Mouse (Mus musculus): ENCODE results near the gene Atxn2l. TPM values are rescaled to one million over a fixed set of nuclear protein-coding genes. Genes with fewer than 3 reads are reported as not detected.

The Atxn2l gene
- total and polyA plus RNA-seq, 3 experiments: 34.0 to 66.7 (median 37.6) TPM

GRCm38 (mm10) chr7:126444536-126444935 lies 58.7 kb downstream of the Atxn2l start:
- DNase-seq: no peak
- Histone ChIP-seq H3K79me2 (replicated peaks; ENCODE audit: control insufficient read depth, insufficient read depth, low read length) (no peaks in the 10 kb centered on the region), H3K36me3 (ENCODE audit: control insufficient read depth, insufficient read depth, low read length) (no peaks in the 10 kb centered on the region), H3K9ac (ENCODE audit: low read depth, low read length) (no peak overlapping the region), H3K4me1 (ENCODE audit: control insufficient read depth, insufficient read depth, low read length) (no peaks in the 10 kb centered on the region), H3K27me3 (ENCODE audit: control insufficient read depth, insufficient read depth, low read length) (no peaks in the 10 kb centered on the region), H3K4me3 (no peak overlapping the region), H3K27ac (no peak overlapping the region)
- TF ChIP-seq CTCF (IDR thresholded peaks at IDR 0.05): no peak
- no peak for TF ChIP-seq EP300 (IDR thresholded peaks at IDR 0.05; ENCODE audit: insufficient read depth, low read depth, low read length)
- TF ChIP-seq POLR2A (IDR thresholded peaks at IDR 0.05; ENCODE audit: insufficient read depth, low read depth, low read length): no peak
- 92% methylated on average over 9 of the region's 9 CpGs for WGBS
- intact Hi-C loops (cut with DNase I): no loop called here

- no peaks in the 10 kb centered on the region for H3K27me3 ChIP-seq (ENCODE audit: control insufficient read depth, insufficient read depth, low read length)
- intact Hi-C loops (cut with DNase I): no loop called here
- 96% methylated on average over 10 of the region's 10 CpGs for WGBS
- H3K27ac ChIP-seq: no peak overlapping the region
- DNase-seq: no peak
- no peak overlapping the region for H3K9ac ChIP-seq (ENCODE audit: low read depth, low read length)
- H3K4me3 ChIP-seq: no peak overlapping the region
- no peaks in the 10 kb centered on the region for H3K79me2 ChIP-seq (replicated peaks; ENCODE audit: control insufficient read depth, insufficient read depth, low read length)
- TF ChIP-seq CTCF (IDR thresholded peaks at IDR 0.05) (no peak), EP300 (IDR thresholded peaks at IDR 0.05; ENCODE audit: insufficient read depth, low read depth, low read length) (no peak), POLR2A (IDR thresholded peaks at IDR 0.05; ENCODE audit: insufficient read depth, low read depth, low read length) (no peak)
- H3K36me3 ChIP-seq (ENCODE audit: control insufficient read depth, insufficient read depth, low read length): no peaks in the 10 kb centered on the region
- H3K4me1 ChIP-seq (ENCODE audit: control insufficient read depth, insufficient read depth, low read length): no peaks in the 10 kb centered on the region
These were observed 59.2 kb downstream of the Atxn2l start for GRCm38 (mm10) chr7:126443997-126444396.

Other genes starting within 250 kb of the Atxn2l start
- 10 to 100 TPM; 61.9 to 87.4 TPM for gene Sbk1, start 230.8 kb downstream of the Atxn2l start, total RNA-seq (2021)
- gene Sbk1, start 230.8 kb downstream of the Atxn2l start, polyA plus RNA-seq (2012; rRNA removed): 44.5 and 55.4 TPM in 2 replicates
- gene Lat, start 133.9 kb downstream of the Atxn2l start, total RNA-seq (2021): 1 to 10 TPM in 1 of 2 experiments, under 1 TPM in 1; 0.34 to 1.8 TPM
- gene Lat, start 133.9 kb downstream of the Atxn2l start, polyA plus RNA-seq (2012; rRNA removed): 1.3 and 4.4 TPM in 2 replicates
- gene Spns1, start 126.0 kb downstream of the Atxn2l start, total RNA-seq (2021): 10 to 100 TPM; 22.3 to 31.9 TPM
- 57.5 and 68.8 TPM in 2 replicates for gene Spns1, start 126.0 kb downstream of the Atxn2l start, polyA plus RNA-seq (2012; rRNA removed)
- gene Nfatc2ip, start 106.7 kb downstream of the Atxn2l start, total RNA-seq (2021): 1 to 10 TPM; 4.0 to 4.9 TPM
- gene Nfatc2ip, start 106.7 kb downstream of the Atxn2l start, polyA plus RNA-seq (2012; rRNA removed): 3.0 and 5.6 TPM in 2 replicates
- gene Cd19, start 88.5 kb downstream of the Atxn2l start, total RNA-seq (2021): 1 to 10 TPM in 1 of 2 experiments, under 1 TPM in 1; 0.37 to 1.9 TPM
- gene Cd19, start 88.5 kb downstream of the Atxn2l start, polyA plus RNA-seq (2012; rRNA removed): 2.1 and 4.6 TPM in 2 replicates
- gene Rabep2, start 74.7 kb downstream of the Atxn2l start, total RNA-seq (2021): 1 to 10 TPM; 5.3 to 6.3 TPM
- 8.1 and 9.2 TPM in 2 replicates for gene Rabep2, start 74.7 kb downstream of the Atxn2l start, polyA plus RNA-seq (2012; rRNA removed)
- 1 to 10 TPM; 1.1 to 1.3 TPM for gene Atp2a1, start 40.3 kb downstream of the Atxn2l start, total RNA-seq (2021)
- gene Atp2a1, start 40.3 kb downstream of the Atxn2l start, polyA plus RNA-seq (2012; rRNA removed): 5.7 and 6.6 TPM in 2 replicates
- gene Sh2b1, start 28.0 kb downstream of the Atxn2l start, total RNA-seq (2021): 10 to 100 TPM; 42.5 to 46.1 TPM
- 58.2 and 59.2 TPM in 2 replicates for gene Sh2b1, start 28.0 kb downstream of the Atxn2l start, polyA plus RNA-seq (2012; rRNA removed)
- gene Tufm, start 16.1 kb downstream of the Atxn2l start, total RNA-seq (2021): 100 to 1,000 TPM; 271 to 314 TPM
- gene Tufm, start 16.1 kb downstream of the Atxn2l start, polyA plus RNA-seq (2012; rRNA removed): 288 and 353 TPM in 2 replicates
- 100 to 1,000 TPM; 133 to 159 TPM for gene Eif3c, start 63.0 kb upstream of the Atxn2l start, total RNA-seq (2021)
- gene Eif3c, start 63.0 kb upstream of the Atxn2l start, polyA plus RNA-seq (2012; rRNA removed): 59.3 and 72.6 TPM in 2 replicates
- under 1 TPM; 0.32 to 0.39 TPM for gene Apobr, start 81.5 kb upstream of the Atxn2l start, total RNA-seq (2021)
- 0.47 and 1.1 TPM in 2 replicates for gene Apobr, start 81.5 kb upstream of the Atxn2l start, polyA plus RNA-seq (2012; rRNA removed)
- gene Cln3, start 82.4 kb upstream of the Atxn2l start, total RNA-seq (2021): 10 to 100 TPM; 12.8 to 12.9 TPM
- 30.0 and 33.2 TPM in 2 replicates for gene Cln3, start 82.4 kb upstream of the Atxn2l start, polyA plus RNA-seq (2012; rRNA removed)
- not detected for gene Il27, start 91.5 kb upstream of the Atxn2l start, total RNA-seq (2021)
- not detected in 2 replicates for gene Il27, start 91.5 kb upstream of the Atxn2l start, polyA plus RNA-seq (2012; rRNA removed)
- 1 to 10 TPM; 4.8 to 6.5 TPM for gene Nupr1, start 127.4 kb upstream of the Atxn2l start, total RNA-seq (2021)
- 10.5 and 13.9 TPM in 2 replicates for gene Nupr1, start 127.4 kb upstream of the Atxn2l start, polyA plus RNA-seq (2012; rRNA removed)
- gene Sgf29, start 145.9 kb upstream of the Atxn2l start, total RNA-seq (2021): 10 to 100 TPM; 21.6 to 23.4 TPM
- gene Sgf29, start 145.9 kb upstream of the Atxn2l start, polyA plus RNA-seq (2012; rRNA removed): 23.7 and 25.5 TPM in 2 replicates
- gene Sult1a1, start 173.0 kb upstream of the Atxn2l start, total RNA-seq (2021): 10 to 100 TPM; 34.1 to 34.3 TPM
- 53.6 and 56.6 TPM in 2 replicates for gene Sult1a1, start 173.0 kb upstream of the Atxn2l start, polyA plus RNA-seq (2012; rRNA removed)
- 10 to 100 TPM; 49.7 to 63.7 TPM for gene Bola2, start 192.0 kb upstream of the Atxn2l start, total RNA-seq (2021)
- gene Bola2, start 192.0 kb upstream of the Atxn2l start, polyA plus RNA-seq (2012; rRNA removed): 25.9 and 29.1 TPM in 2 replicates
- gene Slx1b, start 192.3 kb upstream of the Atxn2l start, total RNA-seq (2021): 1 to 10 TPM; 3.6 to 3.9 TPM
- gene Slx1b, start 192.3 kb upstream of the Atxn2l start, polyA plus RNA-seq (2012; rRNA removed): 7.8 and 10.3 TPM in 2 replicates
- gene Coro1a, start 204.3 kb upstream of the Atxn2l start, total RNA-seq (2021): 10 to 100 TPM in 1 of 2 experiments, 1 to 10 TPM in 1; 9.8 to 12.1 TPM
- 22.2 and 33.7 TPM in 2 replicates for gene Coro1a, start 204.3 kb upstream of the Atxn2l start, polyA plus RNA-seq (2012; rRNA removed)

Measured in heart, adult 2 months (tissue).